Mouse (Mus musculus): Measurements from ENCODE around the gene Btc.

GRCm38 (mm10) chr5:91311767-91312166 lies 91.0 kb downstream of the Btc start:
- TF ChIP-seq POLR2A (IDR thresholded peaks at IDR 0.05; ENCODE audit: insufficient read depth, low read length) (no peak), CTCF (IDR thresholded peaks at IDR 0.05; ENCODE audit: low read depth, low read length) (no peak)

All from ES-Bruce4 (cell line).